Mouse (Mus musculus): ENCODE results near the gene Ldha.

- TF ChIP-seq CTCF (IDR thresholded peaks at IDR 0.05 in 2 of 3, conservative IDR thresholded peaks at IDR 0.05 in 1 of 3; ENCODE audit: control insufficient read depth in 1 of 3, insufficient read depth in 1 of 3, low read depth in 2 of 3, low read length in 3 of 3, poor library complexity in 1 of 3, severe bottlenecking in 1 of 3) (no peak), CHD2 (IDR thresholded peaks at IDR 0.05; ENCODE audit: low read length) (no peak), MYC (IDR thresholded peaks at IDR 0.05; ENCODE audit: low read depth, low read length) (peak; percentile 78), JUND (IDR thresholded peaks at IDR 0.05; ENCODE audit: low read depth, low read length) (no peak), USF1 (IDR thresholded peaks at IDR 0.05; ENCODE audit: low read depth, low read length) (peak; percentile 92), NELFE (IDR thresholded peaks at IDR 0.05; ENCODE audit: low read depth, low read length) (peak; percentile 76)
Observed at GRCm38 (mm10) chr7:46795287-46796205, 45.7 kb upstream of the Ldha start, which contains the start of the genes Hps5 and Gtf2h1.

All from MEL (cell line).